Mouse (Mus musculus) spleen, postnatal 14 days (tissue): ENCODE measurements around the gene Prss16.

Experiments
- DNase-seq, 2 experiments: peaks; one replicate each; pipeline ENCODE4 v3.0.0; 2021 to 2022; ENCODE audit warnings: low spot score in 2 of 2

The Prss16 gene

DNA sequence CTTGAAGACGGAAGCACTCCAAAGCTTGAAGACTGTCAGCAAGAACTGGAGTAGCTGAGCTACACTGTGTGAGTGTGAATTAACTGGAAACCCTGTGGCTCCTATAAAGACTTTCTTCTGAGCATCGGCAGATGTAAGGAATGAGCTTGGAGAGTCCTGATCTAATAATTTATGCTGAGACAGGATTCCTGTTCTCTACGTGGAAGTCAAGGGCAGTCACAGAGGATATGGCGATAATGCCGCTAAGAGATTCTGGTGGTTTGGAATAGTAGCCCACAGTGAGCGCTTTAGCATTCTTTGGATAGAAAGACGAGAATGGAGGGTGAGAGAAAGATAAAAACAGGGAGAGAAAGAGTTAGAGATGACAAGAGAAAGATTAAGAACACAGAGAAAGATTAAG is 1.7 kb downstream of the Prss16 start:
- no peak for DNase-seq

DNA sequence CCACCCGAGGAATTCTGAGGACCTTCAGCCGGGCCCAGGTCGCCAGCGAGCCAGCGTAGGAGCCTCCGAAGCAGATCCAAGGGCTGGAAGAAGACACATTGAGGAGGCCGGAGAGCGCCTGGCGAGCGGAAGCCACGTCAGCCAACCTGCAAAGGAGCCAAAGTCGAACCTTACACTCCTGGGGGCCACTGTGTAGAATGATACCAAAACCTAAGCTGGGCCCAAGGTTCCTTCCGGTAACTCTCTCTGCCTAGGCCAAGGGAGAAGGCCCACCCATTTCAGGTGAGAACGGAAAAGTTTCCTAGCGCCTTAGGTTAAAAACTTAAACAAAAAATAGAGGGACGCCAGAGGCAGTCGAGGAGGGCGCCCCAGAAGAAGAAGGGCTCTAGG is 2.4 kb downstream of the Prss16 start:
- no peak for DNase-seq

DNA sequence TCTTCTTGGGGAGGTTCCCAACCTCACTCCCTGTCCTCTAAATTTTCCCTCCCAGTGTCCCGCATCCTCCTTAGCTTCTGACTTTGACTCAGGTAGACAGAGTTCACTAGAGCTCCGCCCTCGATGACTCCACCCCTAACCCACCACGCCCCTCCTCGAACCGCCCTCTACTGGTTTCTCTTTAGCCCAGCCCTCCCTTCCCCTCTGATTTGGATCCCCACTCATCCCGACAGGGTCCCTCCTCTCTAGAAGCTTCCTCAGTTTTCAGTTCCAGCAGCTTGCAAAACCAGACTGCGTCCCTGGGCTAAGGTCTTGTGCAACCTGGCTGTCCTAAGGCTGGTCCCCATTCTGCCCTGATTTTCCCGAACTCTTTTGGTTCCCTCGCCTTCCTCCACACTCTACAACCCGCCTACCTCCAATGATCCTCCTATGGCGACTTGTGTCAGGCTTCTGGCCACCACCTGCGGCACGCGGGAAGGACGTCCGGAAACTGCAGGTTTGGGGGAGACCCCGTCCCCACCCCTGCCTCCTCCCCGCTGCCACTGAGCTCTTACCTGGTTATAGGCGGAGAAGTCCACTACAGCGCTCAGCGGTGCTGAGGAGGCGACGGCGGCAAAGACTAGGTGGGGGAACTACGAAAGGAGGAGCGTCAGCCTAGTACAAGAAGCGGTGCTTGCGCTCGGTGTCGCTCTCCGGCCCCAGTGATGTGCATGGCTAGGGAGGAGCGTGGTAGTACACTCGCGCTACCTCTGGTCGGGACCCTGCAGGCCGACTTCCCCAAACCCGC is 3.0 kb downstream of the Prss16 start:
- peak; percentile 48 to 51 for DNase-seq

DNA sequence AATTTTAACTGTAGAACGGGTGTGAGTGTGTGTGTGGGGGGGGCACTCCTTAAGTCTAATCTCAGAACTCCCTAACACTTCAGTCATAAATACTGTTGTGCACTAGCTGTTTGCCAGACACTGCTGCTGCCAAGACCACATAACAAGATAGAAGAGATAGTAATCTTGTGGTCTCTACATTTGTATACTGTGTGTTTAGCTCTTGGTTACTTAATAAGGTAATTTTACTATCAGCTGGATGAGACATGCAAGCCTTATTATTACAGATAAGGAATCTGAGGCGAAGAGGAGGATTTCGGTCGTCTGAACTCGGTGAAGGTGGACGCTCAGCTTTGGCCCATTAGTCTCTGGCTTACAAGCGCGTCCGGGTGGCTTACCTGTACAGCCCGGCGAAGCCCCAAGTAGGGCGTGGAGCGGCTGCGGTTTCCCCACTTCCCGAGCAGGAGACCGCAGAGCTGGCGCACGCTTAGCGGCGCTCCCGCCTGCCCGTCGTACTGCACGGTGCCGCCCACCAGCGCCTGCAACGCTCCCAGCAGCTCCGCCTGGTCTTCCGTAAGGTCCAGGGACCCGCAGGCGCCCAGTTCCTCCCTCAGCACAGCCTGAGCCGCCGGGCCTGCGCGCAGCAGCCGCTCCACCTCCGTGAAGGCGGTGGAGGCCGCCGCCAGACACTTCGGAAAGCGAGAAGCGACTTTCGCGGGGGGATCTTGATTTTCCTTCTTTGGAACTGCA is 3.8 kb downstream of the Prss16 start:
- no peak for DNase-seq

DNA sequence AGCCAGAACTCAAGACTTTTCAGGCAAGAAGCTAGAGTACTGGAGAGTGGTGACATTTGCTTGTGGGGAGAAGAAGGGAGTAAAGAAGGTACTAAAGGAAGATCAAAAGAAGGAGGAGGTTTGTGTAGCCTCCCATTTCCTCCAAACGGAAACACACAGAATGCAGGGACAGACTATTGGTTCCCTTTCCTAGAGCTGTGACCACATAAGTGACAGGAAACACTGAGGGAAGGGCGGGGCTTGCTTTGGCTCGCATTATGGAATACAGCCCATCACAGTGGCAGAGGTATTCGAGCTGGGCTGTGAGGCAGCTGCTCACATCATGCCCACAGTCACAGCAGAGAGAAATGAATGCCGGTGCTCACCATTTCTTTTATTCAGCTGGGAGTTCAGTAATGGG is 7.7 kb downstream of the Prss16 start:
- no peak for DNase-seq

DNA sequence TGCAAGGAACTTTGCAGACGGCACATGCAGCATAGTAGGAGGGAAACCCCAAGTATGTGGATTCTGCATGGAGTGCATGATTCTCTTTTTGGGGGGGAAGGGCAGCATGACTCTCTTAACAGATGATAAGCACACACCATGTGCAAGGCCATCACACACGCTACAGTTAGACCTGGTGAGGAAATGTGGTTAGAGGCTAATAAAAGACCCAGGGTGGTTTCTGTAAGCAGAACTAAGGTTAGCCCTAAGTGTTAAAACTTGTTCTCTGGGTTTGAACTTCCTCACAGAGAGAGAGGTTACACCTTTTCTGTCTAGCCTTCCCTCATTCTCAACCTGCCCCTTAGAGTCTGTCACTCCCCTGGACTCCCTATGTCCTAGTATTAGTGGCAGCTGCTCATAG is 8.2 kb downstream of the Prss16 start:
- DNase-seq = no peak

DNA sequence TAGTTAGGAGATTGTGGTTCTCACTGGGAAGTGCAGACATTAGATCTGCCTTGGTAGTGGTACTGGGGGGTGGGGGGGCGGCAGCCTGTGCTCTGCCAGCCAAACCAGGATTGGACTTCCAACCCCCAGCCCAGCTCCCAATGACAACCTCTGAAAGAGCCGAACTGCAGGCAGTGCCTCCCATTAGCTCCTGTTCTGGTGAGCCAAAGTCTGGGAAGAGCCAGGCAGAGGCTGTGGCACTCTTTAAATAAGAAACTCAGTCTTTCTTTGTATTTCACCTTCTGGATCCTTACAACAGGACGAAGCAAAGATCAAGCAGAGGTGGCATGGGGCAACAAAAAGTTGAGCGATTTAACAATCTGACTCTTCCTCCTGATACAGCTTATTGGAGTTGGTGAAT is 10.4 kb downstream of the Prss16 start:
- DNase-seq = no peak

DNA sequence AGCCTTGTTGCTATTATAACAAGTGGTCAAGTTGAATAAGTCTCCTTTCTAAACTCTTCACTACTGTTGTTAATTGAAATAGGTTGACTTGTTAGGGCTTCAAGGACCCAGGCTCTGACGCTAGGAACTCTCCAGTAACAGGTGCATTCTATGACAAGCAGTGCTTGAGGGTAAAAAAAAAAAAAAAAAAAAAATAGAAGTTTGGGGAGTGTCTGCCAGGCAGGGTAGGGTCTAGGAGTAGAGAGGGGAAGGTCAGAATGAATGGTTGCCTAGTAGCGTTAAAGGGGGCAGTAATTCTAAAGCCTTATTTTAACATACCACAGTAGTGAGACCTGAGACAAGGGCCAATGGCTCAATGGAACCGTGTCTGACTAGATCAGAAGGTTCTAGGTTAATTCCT is 11.1 kb downstream of the Prss16 start:
- no peak for DNase-seq

DNA sequence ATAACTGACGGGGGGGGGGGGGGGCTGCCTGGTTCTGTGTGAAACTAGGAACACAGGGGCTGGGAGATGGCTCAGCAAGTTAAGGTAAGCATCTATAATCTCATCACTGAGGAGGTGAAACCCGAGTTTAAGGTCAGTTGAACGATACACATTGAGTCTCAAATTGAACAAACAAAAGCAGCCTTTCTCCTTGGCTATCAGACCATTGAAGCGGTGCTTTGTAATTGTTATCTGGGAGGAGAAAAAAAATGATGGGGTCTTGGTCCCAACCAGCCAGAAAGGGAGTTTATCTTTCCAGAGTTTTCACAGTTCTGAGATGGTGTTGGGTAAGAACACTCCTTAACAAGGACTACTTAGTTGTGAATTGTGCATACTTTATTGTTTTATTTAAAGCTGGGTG is 11.7 kb downstream of the Prss16 start:
- DNase-seq = no peak

DNA sequence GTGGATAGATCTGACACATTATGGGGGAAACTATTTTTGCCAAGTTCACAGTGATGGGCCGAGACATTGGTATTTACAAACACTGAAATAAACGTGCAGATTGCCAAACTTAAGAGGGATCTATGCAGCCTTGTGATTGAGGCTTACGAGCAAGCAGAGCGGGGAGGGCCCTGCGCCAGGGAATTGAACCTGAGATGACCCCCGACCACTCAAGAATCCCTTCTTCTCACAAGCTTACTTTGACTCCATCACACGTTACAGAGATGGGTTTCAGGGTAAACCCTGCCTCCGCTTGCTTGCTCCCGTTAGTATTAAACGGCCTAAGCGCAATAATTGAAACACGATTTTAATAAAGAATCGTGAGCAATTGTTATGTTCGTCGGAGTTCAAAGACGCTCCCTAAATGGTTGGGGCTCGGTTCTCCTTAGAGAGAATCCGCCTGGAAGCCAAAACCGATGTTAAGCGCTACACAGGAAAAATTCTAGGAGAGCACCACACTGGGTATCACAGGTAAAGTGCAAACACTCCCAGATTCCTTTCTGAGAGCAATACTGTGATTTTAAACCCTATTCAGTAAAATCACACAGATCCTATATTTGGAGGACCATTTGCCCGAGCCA is 12.2 kb downstream of the Prss16 start:
- no peak for DNase-seq

DNA sequence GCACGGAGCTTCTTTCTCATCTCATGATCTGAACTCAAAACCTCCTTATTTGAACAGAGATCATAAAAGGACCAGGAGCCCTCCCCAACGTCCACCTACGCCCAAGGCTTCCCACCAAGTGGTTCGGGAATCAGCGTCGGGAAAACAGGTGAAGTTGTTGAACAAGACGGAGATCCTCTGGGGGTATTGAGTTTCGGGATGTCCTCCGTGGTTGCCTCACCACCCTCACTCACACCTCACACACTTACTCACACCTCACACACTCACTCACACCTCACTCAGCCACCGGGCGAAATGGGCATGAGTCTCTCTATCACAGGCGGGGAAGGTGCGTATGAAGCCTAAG is 12.7 kb downstream of the Prss16 start:
- DNase-seq = no peak

DNA sequence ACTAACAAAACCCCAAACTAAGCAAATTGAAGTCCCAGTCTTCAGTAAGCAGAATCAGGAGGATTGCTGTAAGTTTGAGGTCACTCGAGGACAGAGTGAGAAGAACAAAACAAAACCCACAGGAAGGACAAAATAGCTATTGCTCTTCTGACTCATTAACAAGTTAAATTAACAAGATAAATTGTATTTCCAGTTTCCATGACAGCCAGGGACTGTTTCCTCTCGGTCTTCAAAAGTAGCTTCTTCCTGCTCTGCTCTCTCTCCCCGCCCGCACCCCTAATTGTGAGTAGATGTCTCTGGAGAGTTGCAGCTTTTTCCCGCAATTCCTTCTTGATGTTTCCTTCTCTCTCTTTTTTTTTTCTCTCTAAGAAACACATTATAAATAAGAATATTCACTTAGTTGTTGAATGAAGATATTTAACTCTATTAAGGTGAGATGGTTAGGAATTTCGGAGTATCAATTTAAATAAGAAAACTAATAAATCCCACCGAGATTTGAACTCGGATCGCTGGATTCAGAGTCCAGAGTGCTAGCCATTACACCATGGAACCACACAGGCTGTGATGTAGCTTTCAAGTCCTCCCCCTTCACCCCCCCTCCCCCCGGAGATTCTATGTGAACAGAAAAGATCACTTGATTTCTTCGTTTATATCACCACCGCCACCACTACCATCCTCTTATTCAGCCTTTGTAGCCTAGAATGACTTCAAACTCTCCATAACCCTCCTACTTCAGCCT is 13.3 kb downstream of the Prss16 start:
- no peak for DNase-seq

DNA sequence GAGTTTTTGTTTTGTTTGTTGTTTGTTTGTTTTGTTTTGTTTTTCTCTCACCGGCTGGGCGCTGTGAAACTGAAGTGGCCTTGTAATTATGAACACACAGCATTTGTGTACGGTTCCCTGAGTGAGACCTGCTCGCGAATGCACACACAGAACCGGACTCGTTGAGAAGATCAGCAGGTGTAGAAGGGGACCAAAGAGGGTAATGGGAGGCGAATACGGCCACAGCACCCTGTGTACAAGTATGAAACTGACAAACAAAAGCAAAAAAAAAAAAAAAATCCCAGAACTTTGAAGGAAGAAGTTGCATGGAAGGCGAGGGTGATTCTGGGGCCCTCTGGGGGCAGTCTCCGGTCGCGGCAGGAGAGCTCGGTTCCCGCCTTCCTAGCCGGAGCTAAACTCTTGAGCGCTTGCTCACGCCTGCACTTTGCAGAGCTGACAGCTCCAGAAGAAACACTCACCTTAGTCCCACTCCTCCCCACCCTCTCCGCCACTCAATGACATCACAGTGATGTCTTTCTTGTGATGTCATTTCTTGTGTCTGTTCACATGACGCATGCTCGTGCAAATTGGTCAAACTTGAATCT is 14.1 kb downstream of the Prss16 start:
- DNase-seq = no peak

DNA sequence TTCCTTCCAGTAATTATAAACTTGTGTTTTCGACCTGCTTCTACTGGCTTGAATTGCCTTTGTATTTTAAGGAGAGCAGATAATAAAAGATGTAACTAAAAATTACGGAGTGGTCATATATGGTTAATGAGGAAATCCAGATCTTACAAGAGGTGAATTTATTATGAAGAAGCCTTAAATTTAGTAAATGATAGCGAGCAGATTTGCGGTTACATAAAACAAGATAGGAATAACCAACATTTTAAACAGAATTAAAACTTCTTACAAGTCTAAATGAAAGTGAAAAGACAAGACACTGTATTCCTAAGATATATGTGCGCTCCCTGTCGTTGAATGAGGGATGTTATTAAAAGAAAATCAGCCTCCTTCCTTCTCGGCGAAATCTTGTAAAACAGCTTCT is 14.6 kb downstream of the Prss16 start:
- DNase-seq = no peak

DNA sequence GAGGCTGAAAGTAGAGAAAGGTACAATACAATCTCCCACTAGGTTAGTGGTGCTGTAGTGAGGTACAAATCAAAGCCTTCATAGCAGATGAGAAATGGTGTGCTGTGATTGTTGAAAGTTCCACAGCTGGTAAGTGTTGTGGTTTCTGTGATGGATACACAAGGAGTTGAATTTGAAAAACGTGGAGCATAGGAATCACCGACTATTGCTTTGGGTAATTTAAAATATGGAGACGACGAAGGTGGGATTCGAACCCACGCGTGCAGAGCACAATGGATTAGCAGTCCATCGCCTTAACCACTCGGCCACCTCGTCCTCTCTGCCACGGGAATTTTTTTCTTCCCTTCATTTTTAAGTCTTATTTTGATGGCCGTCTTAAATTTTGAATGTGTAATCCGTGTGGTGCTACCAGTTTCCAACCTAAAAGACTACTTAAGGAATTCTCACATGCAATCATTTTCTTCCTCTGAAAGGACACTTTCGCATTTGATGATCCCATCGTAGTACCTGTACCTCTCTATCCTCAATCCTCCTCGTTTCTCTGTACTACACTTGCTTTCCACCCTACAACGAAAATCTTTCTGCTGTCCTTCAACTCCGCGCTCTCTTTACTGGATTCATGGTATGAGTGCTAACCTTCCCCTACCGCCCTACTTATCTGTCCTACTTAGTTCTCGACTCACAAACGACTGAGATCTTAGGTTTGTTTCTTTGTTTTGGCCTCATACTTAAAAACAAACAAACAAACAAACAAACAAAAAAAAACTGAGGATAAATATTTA is 15.4 kb downstream of the Prss16 start:
- no peak for DNase-seq

DNA sequence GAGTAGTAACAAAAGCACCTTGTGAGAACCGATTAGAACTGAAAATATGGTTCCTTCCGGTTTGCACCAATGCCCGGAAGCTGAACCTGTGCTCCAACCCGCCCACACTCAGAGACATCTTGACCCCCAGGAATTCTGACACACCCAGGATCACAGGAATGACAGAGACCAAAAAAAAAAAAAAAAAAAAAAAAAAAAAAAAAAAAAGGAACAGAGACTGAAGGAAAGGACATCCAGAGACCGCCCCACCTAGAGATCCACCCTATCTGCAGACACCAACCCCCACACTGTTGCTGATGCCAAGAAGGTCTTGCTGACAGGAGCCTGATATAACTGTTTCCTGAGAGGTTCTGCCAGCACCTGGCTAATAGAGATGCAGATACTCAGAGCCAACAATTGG is 17.0 kb downstream of the Prss16 start:
- no peak for DNase-seq

DNA sequence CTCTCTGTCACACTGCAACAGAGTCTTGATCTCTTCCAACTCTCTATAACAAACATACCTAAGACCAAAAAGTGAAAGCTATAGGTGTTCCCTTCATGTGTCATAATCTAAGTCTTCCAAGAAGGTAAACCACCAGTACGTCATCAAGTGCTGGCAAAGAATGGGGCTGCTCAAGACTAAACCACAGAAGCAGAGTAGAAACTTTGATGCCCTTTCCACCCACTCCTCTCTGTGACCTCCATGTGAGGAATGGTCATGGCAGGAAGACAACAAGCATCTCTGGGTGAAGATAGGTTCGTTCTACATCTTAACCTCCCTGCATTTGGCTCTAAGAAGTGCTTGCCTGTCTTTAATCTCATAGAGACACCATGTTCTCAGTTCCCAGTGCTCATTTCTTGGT is 25.1 kb downstream of the Prss16 start:
- no peak for DNase-seq

DNA sequence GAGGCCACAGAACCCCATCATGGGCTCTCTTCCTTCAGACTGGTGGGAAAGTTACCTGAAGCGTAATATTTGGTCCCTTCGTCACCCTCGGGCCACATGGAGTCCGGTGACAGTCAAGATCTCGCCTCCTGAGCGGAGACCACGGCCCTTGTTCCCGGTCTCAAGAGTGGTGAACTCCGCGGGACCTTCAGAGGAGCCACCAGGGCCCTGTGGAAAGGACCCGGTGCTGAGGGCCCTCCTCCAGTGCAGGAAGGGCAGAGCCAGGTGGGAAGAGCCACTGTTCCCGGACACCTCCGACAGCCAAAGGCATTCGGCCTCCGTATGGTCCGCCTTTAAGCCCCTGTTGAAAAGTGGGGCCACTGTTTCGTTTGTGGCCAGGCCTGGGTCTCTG is 27.7 kb downstream of the Prss16 start:
- no peak for DNase-seq

DNA sequence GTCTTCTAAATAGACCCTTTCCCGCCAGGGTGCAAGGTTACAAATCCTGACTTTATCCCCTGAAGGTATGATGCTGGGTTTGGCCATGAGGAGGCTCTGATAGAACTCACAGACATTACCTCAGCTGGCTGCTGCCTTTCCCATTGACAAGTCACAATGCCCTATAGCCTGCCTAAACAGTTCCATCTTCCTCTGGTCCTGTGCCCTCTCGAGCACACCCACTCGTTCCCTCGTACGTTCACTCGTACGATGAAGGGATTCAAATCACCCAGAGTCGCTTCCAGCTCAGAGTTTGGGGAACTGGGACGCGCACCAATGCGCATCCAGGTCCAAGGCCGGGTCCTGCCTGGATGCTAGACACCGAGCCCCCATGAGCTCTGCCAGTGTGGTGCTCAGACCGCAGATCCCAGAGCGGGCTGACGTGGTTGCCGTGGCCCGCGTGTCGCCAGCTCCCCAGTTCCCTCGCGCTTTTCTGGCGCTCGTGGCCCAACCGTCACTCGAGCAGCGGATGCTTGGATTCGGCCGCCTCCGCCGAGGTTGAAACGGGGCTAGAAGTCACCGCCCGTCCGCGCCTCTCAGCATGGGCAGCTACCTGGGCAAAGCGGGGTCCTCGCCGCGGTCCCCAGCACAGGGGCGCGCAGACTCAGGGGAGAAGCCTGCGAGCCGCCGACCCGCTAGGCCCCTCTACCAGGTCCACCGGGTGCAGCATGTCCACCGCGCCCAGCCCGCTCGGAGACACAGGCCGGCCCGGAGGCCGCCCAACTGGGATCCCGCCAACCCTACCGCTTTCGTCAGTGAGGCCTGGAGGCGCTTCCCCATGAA is 28.4 kb downstream of the Prss16 start, which contains the start of gene Pom121l2:
TSS of gene Pom121l2 (plus strand) at position 214 of the 822 bp plus-strand sequence.
- no peak for DNase-seq

DNA sequence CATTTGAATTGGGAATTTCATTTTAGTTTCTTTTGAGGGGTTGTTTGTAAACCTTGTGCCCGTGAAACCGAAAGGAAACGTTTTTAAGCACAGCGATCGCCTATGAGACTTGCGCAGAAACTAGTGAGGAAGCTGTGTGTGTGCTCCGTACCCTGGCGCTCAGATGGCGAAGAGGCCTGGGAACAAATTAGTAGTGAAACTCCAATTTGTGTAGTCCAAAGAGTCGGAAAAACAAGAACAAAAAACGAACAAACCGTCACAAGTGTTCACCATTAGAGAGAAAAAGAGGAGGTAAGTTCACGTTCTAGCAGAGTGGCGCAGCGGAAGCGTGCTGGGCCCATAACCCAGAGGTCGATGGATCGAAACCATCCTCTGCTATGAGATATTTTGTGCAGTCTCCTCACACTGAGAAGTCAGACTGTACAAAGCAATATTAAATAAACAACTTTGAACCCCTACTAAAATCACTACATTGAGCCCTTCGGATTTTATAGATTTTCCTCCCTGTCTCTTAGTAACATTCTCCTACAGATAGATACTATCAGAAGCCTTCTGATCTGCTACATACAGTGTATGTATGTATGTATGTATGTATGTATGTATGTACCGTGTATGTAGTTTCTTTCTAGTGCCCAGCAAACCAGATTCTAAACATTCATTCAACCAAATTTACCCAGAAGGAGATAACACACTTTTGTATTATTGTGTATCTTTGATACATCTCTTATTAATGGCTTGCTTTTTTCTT is 34.6 kb downstream of the Prss16 start:
- DNase-seq = peak; percentile 48 to 59
